Mouse (Mus musculus) lung, postnatal 10 days (tissue): ENCODE measurements around the gene Zfp287.

Experiments
- DNase-seq: peaks from one replicate; pipeline ENCODE4 v3.0.0; 2021

Gene Zfp287

GRCm38 (mm10) chr11:62699749-62700148 is 32.0 kb downstream of the Zfp287 start:
- DNase-seq: peak; percentile 10

GRCm38 (mm10) chr11:62695126-62695525 is 36.6 kb downstream of the Zfp287 start:
- no peak for DNase-seq

- peak; percentile 69 for DNase-seq
Measured at GRCm38 (mm10) chr11:62693299-62694184, 38.2 kb downstream of the Zfp287 start.

- no peak for DNase-seq
Measured at GRCm38 (mm10) chr11:62691592-62691991, 40.1 kb downstream of the Zfp287 start.

GRCm38 (mm10) chr11:62679954-62680353 is 51.8 kb downstream of the Zfp287 start:
- no peak for DNase-seq

GRCm38 (mm10) chr11:62678778-62679354 is 52.8 kb downstream of the Zfp287 start:
- DNase-seq: no peak

- DNase-seq: no peak
Measured at GRCm38 (mm10) chr11:62676290-62676596, 55.5 kb downstream of the Zfp287 start.

GRCm38 (mm10) chr11:62675480-62676289 is 56.0 kb downstream of the Zfp287 start:
- DNase-seq: peak; percentile 88

- DNase-seq: no peak
Measured at GRCm38 (mm10) chr11:62670006-62670405, 61.7 kb downstream of the Zfp287 start.

- DNase-seq: peak; percentile 14
Measured at GRCm38 (mm10) chr11:62669471-62669870, 62.2 kb downstream of the Zfp287 start.

- no peak for DNase-seq
Measured at GRCm38 (mm10) chr11:62668986-62669385, 62.7 kb downstream of the Zfp287 start.

GRCm38 (mm10) chr11:62664250-62664649 is 67.5 kb downstream of the Zfp287 start:
- no peak for DNase-seq

- no peak for DNase-seq
Measured at GRCm38 (mm10) chr11:62660885-62661284, 70.8 kb downstream of the Zfp287 start.

GRCm38 (mm10) chr11:62652080-62652479 is 79.6 kb downstream of the Zfp287 start:
- DNase-seq: no peak

GRCm38 (mm10) chr11:62651563-62651962 is 80.1 kb downstream of the Zfp287 start:
- DNase-seq: peak; percentile 36
